Comparison of ENCODE assay signal across 10 mouse cellular contexts in the genomic region with DNA sequence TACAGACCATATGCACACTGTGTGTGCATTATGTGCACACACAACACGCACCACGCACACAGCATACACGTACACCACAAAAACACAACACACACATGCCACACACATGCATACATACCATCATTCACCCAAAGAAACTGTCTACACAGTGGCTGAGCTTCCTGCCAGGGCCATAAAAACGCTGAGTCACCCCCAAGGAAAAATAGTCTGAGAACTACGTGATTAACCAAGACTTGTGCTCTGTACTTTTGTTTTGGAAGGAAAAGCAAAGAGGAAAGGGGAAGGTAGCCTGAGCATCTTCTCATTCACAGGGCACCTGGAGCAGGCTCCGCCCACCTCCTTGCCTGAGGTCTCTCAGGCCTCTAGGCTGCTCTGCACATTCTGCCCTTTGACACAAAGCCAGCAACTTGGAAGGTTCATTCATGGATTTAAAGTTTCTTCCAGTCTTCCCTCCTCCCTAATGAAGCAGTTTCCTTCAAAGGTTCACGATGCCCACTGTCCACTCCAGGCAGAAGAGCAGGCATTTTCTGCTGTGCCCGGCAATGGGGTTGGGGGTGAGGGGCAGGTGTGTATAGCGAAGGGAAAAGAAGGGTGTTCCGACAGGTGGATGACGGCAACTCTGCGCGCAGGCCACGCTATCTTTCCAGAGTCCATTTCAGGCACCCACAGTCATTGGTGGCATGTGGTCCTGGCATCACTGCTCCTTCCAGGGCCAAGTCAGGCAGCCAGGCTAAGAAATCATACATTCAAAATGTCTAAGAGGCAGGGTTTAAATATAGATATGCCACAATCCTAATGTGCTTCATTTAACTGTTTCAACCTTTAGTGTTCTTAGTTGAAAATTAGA.
DNase-seq lines count a peak whose midpoint lies in the region; ATAC-seq and TF ChIP-seq lines count a peak whose summit lies in the region.
"Had no signal": no experiment of that assay in that cellular context is flagged by ENCODE, and none has a peak within 500 bp of the region (broad histone marks: within the 10 kb centered on the region; RNA-seq: fewer than 3 reads in every experiment).

No protein-coding gene starts in this region.

- no peak for TF ChIP-seq CTCF in stomach, postnatal 0 days (IDR thresholded peaks at IDR 0.05; ENCODE audit: low read depth)

- H3K4me1 ChIP-seq in forebrain, embryonic 10.5 days = peaks cover 62% of the 10 kb centered on the region
- H3K4me1 ChIP-seq in forebrain, embryonic 11.5 days (replicated peaks; ENCODE audit: control insufficient read depth, insufficient read depth, low read length) = peaks cover 8% of the 10 kb centered on the region
- H3K4me1 ChIP-seq in midbrain, embryonic 10.5 days = peaks cover 46% of the 10 kb centered on the region
- H3K4me1 ChIP-seq in midbrain, embryonic 14.5 days (ENCODE audit: control insufficient read depth, insufficient read depth, low read length) = peaks cover 17% of the 10 kb centered on the region
- H3K4me1 ChIP-seq in heart, embryonic 13.5 days = peaks cover 37% of the 10 kb centered on the region
- 0 out of 2 replicates have a peak, but pooled peaks cover 4% of the 10 kb centered on the region for H3K4me1 ChIP-seq in stomach, postnatal 0 days (replicated peaks; ENCODE audit: control insufficient read depth, insufficient read depth)

- WGBS in forebrain, embryonic 10.5 days = 86% methylated on average over 14 of the region's 14 CpGs
- 86% methylated on average over 14 of the region's 14 CpGs for WGBS in forebrain, embryonic 11.5 days
- 87% methylated on average over 14 of the region's 14 CpGs for WGBS in midbrain, embryonic 10.5 days
- 90% methylated on average over 14 of the region's 14 CpGs for WGBS in midbrain, embryonic 14.5 days
- 77% methylated on average over 14 of the region's 14 CpGs for WGBS in heart, embryonic 13.5 days
- 82% methylated on average over 14 of the region's 14 CpGs for WGBS in stomach, postnatal 0 days

- H3K27me3 ChIP-seq in forebrain, embryonic 10.5 days (ENCODE audit: poor library complexity, severe bottlenecking) = 0 out of 2 replicates have a peak, but pooled peaks cover 6% of the 10 kb centered on the region
- H3K27me3 ChIP-seq in forebrain, embryonic 11.5 days (ENCODE audit: control insufficient read depth, insufficient read depth, low read length) = no peaks in the 10 kb centered on the region
- H3K27me3 ChIP-seq in midbrain, embryonic 10.5 days (ENCODE audit: low read depth, poor library complexity, severe bottlenecking) = no peaks in the 10 kb centered on the region
- H3K27me3 ChIP-seq in midbrain, embryonic 14.5 days (ENCODE audit: control insufficient read depth, insufficient read depth, low read length) = no peaks in the 10 kb centered on the region
- no peaks in the 10 kb centered on the region for H3K27me3 ChIP-seq in heart, embryonic 13.5 days (replicated peaks)
- H3K27me3 ChIP-seq in stomach, postnatal 0 days (ENCODE audit: control insufficient read depth, insufficient read depth, low read length) = no peaks in the 10 kb centered on the region
- H3K27me3 ChIP-seq: forebrain, embryonic 12.5 days had no signal

- H3K4me3 ChIP-seq in forebrain, embryonic 10.5 days = no peak overlapping the region
- H3K4me3 ChIP-seq in forebrain, embryonic 11.5 days (ENCODE audit: low read depth, low read length) = no peak overlapping the region
- no peak overlapping the region for H3K4me3 ChIP-seq in midbrain, embryonic 10.5 days
- H3K4me3 ChIP-seq in midbrain, embryonic 14.5 days (replicated peaks; ENCODE audit: low read depth, low read length) = no peak overlapping the region
- no peak overlapping the region for H3K4me3 ChIP-seq in heart, embryonic 13.5 days
- H3K4me3 ChIP-seq in stomach, postnatal 0 days (ENCODE audit: low read depth, low read length) = no peak overlapping the region
- H3K4me3 ChIP-seq: forebrain, embryonic 12.5 days had no signal

- no peak for TF ChIP-seq EP300 in stomach, postnatal 0 days (optimal IDR thresholded peaks at IDR 0.05)

- H3K27ac ChIP-seq in forebrain, embryonic 10.5 days = peak overlapping the region; percentile 26; the same call in 1 of the 2 replicates
- no peak overlapping the region for H3K27ac ChIP-seq in forebrain, embryonic 11.5 days (ENCODE audit: low read depth, low read length)
- H3K27ac ChIP-seq in midbrain, embryonic 10.5 days (replicated peaks) = peak overlapping the region; percentile 50
- no peak overlapping the region for H3K27ac ChIP-seq in midbrain, embryonic 14.5 days (replicated peaks; ENCODE audit: low read depth, low read length)
- H3K27ac ChIP-seq in heart, embryonic 13.5 days (replicated peaks) = peak overlapping the region; percentile 5; the same call in 1 of the 2 replicates
- H3K27ac ChIP-seq in stomach, postnatal 0 days (replicated peaks) = 0 out of 2 replicates have a peak overlapping the region, but pooled peaks have one; percentile 18
- H3K27ac ChIP-seq: forebrain, embryonic 12.5 days had no signal

- DNase-seq in forebrain, embryonic 10.5 days (ENCODE audit: extremely low spot score, low spot score) = no peak
- DNase-seq in forebrain, embryonic 11.5 days (ENCODE audit: low spot score) = no peak
- no peak for DNase-seq in midbrain, embryonic 10.5 days (ENCODE audit: low spot score)
- DNase-seq in midbrain, embryonic 14.5 days = no peak
- DNase-seq in stomach, postnatal 0 days (ENCODE audit: low spot score) = no peak
- DNase-seq in ovary, postnatal 14 days (ENCODE audit: low spot score) = no peak
- no peak for DNase-seq in layer of hippocampus, adult 9-10 months (ENCODE audit: low spot score)

- no peaks in the 10 kb centered on the region for H3K36me3 ChIP-seq in forebrain, embryonic 10.5 days (replicated peaks)
- H3K36me3 ChIP-seq in forebrain, embryonic 11.5 days (ENCODE audit: control insufficient read depth, insufficient read depth, low read length) = no peaks in the 10 kb centered on the region
- H3K36me3 ChIP-seq in midbrain, embryonic 10.5 days = no peaks in the 10 kb centered on the region
- no peaks in the 10 kb centered on the region for H3K36me3 ChIP-seq in midbrain, embryonic 14.5 days (ENCODE audit: control insufficient read depth, insufficient read depth, low read length)
- no peaks in the 10 kb centered on the region for H3K36me3 ChIP-seq in heart, embryonic 13.5 days
- no peaks in the 10 kb centered on the region for H3K36me3 ChIP-seq in stomach, postnatal 0 days (ENCODE audit: control insufficient read depth, insufficient read depth, low read length)
- H3K36me3 ChIP-seq: forebrain, embryonic 12.5 days had no signal

- no peak overlapping the region for H3K9ac ChIP-seq in forebrain, embryonic 11.5 days (ENCODE audit: low read length)
- H3K9ac ChIP-seq in midbrain, embryonic 14.5 days (replicated peaks; ENCODE audit: low read length) = no peak overlapping the region
- H3K9ac ChIP-seq in heart, embryonic 13.5 days = no peak overlapping the region
- H3K9ac ChIP-seq in stomach, postnatal 0 days (ENCODE audit: low read length) = no peak overlapping the region
- H3K9ac ChIP-seq: forebrain, embryonic 12.5 days had no signal

- ATAC-seq in forebrain, embryonic 11.5 days (replicated peaks; ENCODE audit: low FRiP score) = no peak
- ATAC-seq in midbrain, embryonic 14.5 days (ENCODE audit: low FRiP score, low TSS enrichment) = no peak
- ATAC-seq in heart, embryonic 13.5 days (ENCODE audit: extremely low read depth, insufficient number of reproducible peaks, low FRiP score, low TSS enrichment) = no peak
- ATAC-seq in stomach, postnatal 0 days (ENCODE audit: low FRiP score, low TSS enrichment) = no peak
- ATAC-seq: inflammation-experienced regulatory T-cells, adult 6 months had no signal

- H3K4me2 ChIP-seq in forebrain, embryonic 11.5 days (ENCODE audit: low read depth, low read length, severe bottlenecking) = no peak overlapping the region
- no peak overlapping the region for H3K4me2 ChIP-seq in midbrain, embryonic 14.5 days (ENCODE audit: low read length)
- no peak overlapping the region for H3K4me2 ChIP-seq in heart, embryonic 13.5 days
- H3K4me2 ChIP-seq in stomach, postnatal 0 days (replicated peaks; ENCODE audit: low read depth) = no peak overlapping the region
- H3K4me2 ChIP-seq: forebrain, embryonic 12.5 days had no signal

- no peaks in the 10 kb centered on the region for H3K9me3 ChIP-seq in forebrain, embryonic 10.5 days
- no peaks in the 10 kb centered on the region for H3K9me3 ChIP-seq in forebrain, embryonic 11.5 days (ENCODE audit: control insufficient read depth, low read length)
- H3K9me3 ChIP-seq in midbrain, embryonic 10.5 days (replicated peaks) = no peaks in the 10 kb centered on the region
- H3K9me3 ChIP-seq in midbrain, embryonic 14.5 days (ENCODE audit: control insufficient read depth, low read length) = no peaks in the 10 kb centered on the region
- H3K9me3 ChIP-seq in heart, embryonic 13.5 days = no peaks in the 10 kb centered on the region
- no peaks in the 10 kb centered on the region for H3K9me3 ChIP-seq in stomach, postnatal 0 days (ENCODE audit: control insufficient read depth, low read length)
- H3K9me3 ChIP-seq: forebrain, embryonic 12.5 days had no signal

Comparison
In these comparisons a context has a peak if more than half of its experiments do, and no peak if none do; other contexts are left out.
1. H3K27ac ChIP-seq: peak in forebrain, embryonic 10.5 days (single experiment), midbrain, embryonic 10.5 days (single experiment), heart, embryonic 13.5 days (single experiment) and stomach, postnatal 0 days (single experiment); none in forebrain, embryonic 11.5 days (single experiment) and midbrain, embryonic 14.5 days (single experiment).